Mouse (Mus musculus) left cerebral cortex, adult 2 months (tissue): ENCODE data around the gene Lyl1. TPM values are rescaled to one million over a fixed set of nuclear protein-coding genes. Genes with fewer than 3 reads are reported as not detected.
"Not testable (repeated sequence)": the region's sequence is repeated elsewhere in the genome, so short reads cannot be mapped to it uniquely, and the experiment has no call there.

Experiments
- DNase-seq, 2 experiments: peaks; one replicate each; pipeline ENCODE4 v3.0.0; 2021 to 2022; ENCODE audit warnings: low spot score in 2 of 2, mixed read lengths in 1 of 2; ENCODE audit errors: extremely low spot score in 1 of 2
- H3K27ac ChIP-seq: fragments of 200-600 bp; 2 replicates; pipeline ENCODE4 v1.8.1; 2022
- H3K4me3 ChIP-seq: fragments of 200-600 bp; 2 replicates; pipeline ENCODE4 v1.8.1; 2022
- CTCF ChIP-seq: fragments of 200-600 bp; IDR thresholded peaks from 2 replicates; pipeline ENCODE4 v1.8.1; 2022; ENCODE audit warnings: antibody characterized with exemption, mild to moderate bottlenecking, moderate library complexity
- intact Hi-C: fragments of 180-260 bp; cut with DNase I; formaldehyde crosslinking; loops from one replicate; pipeline ENCODE4 v1.15.1; 2025
- total RNA-seq, 2 experiments: library from RNA; stranded (reverse); gene quantifications; 2 replicates each; pipeline ENCODE4 v1.2.3; 2021

Lyl1 gene
- total RNA-seq, 2 experiments from 2014 or later, result 1.6 to 2.6 TPM

DNA sequence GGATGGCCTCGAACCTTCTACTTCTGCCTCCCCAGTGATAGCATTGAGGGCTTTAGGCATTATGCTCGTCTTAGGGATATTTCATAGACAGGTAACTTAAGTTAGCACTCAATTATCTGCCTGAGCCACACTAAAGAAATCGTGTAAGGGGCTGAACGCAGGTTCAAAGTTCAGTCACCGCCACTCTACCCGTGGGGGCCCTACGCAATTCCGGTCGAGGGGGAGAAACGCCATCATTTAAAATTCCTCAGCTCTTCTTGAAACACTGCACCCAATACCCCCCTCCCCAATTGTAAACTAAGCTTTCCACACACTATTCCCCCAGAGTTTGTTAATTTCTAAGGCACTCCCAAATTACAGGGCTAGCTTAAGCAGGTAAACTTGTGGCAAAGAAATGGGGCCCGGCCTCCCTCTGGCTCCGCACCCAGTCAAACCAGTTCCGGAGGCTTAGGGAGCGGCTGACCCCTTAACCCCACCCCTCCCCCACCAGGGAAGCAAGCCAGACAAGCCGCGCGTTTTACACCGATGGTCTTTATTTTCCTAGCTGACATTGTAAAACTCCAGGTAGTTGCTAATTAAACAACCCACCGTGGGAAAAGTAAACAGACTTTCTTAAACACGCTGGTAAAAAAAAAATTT is 40.3 kb upstream of the Lyl1 start:
- peak overlapping the region; percentile 73 for H3K27ac ChIP-seq
- no peak for DNase-seq
- TF ChIP-seq CTCF, result no peak
- peak overlapping the region; percentile 81 for H3K4me3 ChIP-seq
- intact Hi-C loops, result no loop called here

DNA sequence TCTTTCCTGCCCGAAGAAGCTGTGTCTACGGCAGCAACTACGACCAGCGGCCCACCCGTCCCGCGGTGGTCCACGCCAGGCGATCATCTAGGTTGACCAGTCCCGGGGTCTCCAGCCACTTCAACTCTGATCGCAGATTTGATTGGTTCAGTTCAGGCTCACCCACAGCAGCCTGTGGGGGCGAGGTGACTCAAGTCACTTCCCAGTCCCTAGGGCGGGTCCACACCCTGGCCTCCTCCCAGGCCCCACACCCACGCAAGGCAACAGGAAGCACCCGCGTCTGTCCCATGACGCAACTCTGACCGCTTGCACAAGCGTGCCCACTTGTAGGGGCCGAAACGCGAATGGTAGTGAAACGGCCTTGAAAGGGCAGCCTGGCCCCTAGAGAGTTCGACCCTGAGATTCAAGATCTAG is 39.8 kb upstream of the Lyl1 start:
- DNase-seq, result peak; percentile 51 to 64
- intact Hi-C loops, result no loop called here
- TF ChIP-seq CTCF, result no peak
- H3K4me3 ChIP-seq, result peak overlapping the region; percentile 81
- peak overlapping the region; percentile 73 for H3K27ac ChIP-seq

- intact Hi-C loops, result loop anchor here (1.0 to 2.0 kb wide), 2 partner anchors 23 to 25 kb away; partner anchors contain the start of gene Nacc1
- peak; percentile 29 to 40 for DNase-seq
- peak overlapping the region; percentile 73 for H3K27ac ChIP-seq
- peak overlapping the region; percentile 81 for H3K4me3 ChIP-seq
- TF ChIP-seq CTCF, result no peak
Observed at GRCm38 (mm10) chr8:84661961-84662571, 39.2 kb upstream of the Lyl1 start.

DNA sequence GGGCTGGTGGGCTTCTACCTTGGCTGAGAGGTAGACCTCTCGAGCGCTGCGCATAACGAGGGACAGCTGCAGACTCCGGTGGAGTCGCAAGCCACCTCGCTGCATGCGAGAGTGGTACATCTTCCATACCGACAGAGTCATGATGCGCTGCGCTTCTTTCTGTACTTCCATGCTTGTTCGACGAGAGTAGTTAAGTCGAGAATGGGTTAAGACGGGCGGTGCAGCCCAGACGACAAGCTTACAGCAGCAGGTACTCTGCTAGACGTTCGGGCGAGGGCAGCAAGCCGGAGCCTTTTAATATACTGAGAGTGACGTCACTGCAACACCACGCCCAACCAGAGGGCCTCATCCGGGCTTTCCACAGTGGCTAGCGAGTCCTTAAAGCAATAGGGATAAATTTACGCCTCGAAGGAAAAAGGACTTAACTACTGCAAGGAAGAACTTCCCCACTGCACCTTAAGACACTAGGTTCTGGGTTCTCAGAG is 38.6 kb upstream of the Lyl1 start, which contains the start of gene Ier2:
Gene Ier2, minus strand, starts transcription at position 272 of the 485 bp plus-strand sequence.
- intact Hi-C loops, result loop anchor here (1.0 to 2.0 kb wide), 2 partner anchors 24 to 25 kb away; partner anchors contain the start of gene Nacc1
- DNase-seq, result peak; percentile 86 to 92
- Histone ChIP-seq H3K27ac (peak within 1 kb of the TSS; percentile 73), H3K4me3 (peak within 1 kb of the TSS; percentile 81)
- no peak; the same call in 1 of the 2 replicates for TF ChIP-seq CTCF

DNA sequence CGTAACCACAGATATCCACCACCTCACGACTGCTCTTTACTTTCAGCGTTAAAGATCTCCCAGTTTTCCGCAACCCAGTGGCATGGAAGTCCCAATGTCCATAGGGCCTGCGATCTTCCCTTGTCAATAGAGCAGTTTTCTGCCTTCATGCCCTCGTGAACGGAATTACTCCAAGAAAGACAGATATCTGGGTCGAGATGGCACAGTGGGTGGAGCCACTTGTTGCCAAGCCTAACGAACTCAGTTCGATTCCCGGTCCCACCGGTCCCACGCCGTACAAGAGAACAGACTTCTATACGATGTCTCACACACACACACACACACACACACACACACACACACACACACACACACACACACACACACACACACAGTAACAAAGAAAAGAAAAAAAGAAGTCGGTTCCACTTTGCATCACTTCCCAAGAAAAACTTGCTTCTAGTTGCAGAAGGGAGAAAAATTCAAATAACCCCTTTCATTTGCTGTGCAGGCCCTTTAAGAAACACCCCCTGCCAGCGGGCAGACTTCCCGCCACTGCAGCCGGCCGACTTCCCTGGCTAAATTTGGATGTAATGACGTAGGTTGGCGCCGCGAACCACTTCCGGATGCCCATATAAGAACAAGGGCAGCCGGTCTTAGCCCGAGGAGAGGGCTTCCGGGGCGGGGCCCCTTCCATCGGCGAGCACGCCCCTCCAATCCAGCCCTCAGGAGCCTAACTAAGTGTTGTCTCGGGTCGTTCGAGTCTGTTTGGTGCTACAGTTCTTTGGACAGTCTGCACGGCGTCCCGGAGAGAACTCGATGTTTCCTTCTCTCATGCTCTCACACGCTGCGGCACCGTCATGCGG is 37.6 kb upstream of the Lyl1 start:
- intact Hi-C loops, result loop anchor here (2.0 kb wide), 1 partner anchor 25 kb away; no protein-coding TSS in a partner anchor
- peak overlapping the region; percentile 82 for H3K27ac ChIP-seq
- H3K4me3 ChIP-seq, result peak overlapping the region; percentile 81
- TF ChIP-seq CTCF, result no peak
- DNase-seq, result peak; percentile 93 to 95

GRCm38 (mm10) chr8:84664566-84665384 is 36.5 kb upstream of the Lyl1 start:
- peak overlapping the region; percentile 82 for H3K27ac ChIP-seq
- TF ChIP-seq CTCF, result peak; percentile 45
- intact Hi-C loops, result loop anchor here (1.0 kb wide), 1 partner anchor 25 kb away; no protein-coding TSS in a partner anchor

GRCm38 (mm10) chr8:84665385-84665893 is 35.8 kb upstream of the Lyl1 start:
- intact Hi-C loops, result loop anchor here (1.0 kb wide), 1 partner anchor 24 kb away; no protein-coding TSS in a partner anchor
- TF ChIP-seq CTCF, result no peak
- peak overlapping the region; percentile 81 for H3K4me3 ChIP-seq
- H3K27ac ChIP-seq, result peak overlapping the region; percentile 82
- no peak for DNase-seq

More at GRCm38 (mm10) chr8:84664566-84665384, 36.5 kb upstream of the Lyl1 start:
- DNase-seq, result peak; percentile 73 to 77
- peak overlapping the region; percentile 81 for H3K4me3 ChIP-seq

DNA sequence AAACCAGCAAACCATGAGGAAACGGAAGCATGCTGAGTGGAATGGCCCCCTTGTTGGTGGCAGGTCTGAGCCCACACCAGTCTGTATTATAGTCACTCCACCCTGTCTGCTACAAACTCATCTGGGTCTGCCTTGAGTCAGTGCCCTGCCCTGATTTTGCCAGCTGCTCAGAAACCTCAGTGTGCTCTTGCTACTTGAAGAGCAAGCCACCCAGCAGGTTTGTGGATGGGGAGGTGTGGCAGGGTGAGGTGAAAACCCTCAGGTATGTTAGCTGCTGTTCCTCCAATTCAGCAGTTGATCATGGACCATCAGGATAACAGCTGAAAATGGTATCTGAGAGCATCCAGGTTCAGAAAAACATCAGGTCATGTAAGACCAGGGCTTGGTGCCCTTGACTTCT is 33.2 kb upstream of the Lyl1 start:
- Histone ChIP-seq H3K27ac (no peak overlapping the region), H3K4me3 (no peak overlapping the region)
- TF ChIP-seq CTCF, result no peak
- intact Hi-C loops, result no loop called here
- DNase-seq, result no peak

- DNase-seq, result no peak
- no peak overlapping the region for H3K27ac ChIP-seq
- intact Hi-C loops, result no loop called here
- TF ChIP-seq CTCF, result no peak
- H3K4me3 ChIP-seq, result no peak overlapping the region
Observed at GRCm38 (mm10) chr8:84668731-84669485, 32.3 kb upstream of the Lyl1 start.

- DNase-seq, H3K4me3 ChIP-seq, H3K27ac ChIP-seq, intact Hi-C loops: not testable (repeated sequence)
Observed at GRCm38 (mm10) chr8:84670295-84671006, 30.8 kb upstream of the Lyl1 start.
